Mouse (Mus musculus) small intestine, adult 2 months (tissue): ENCODE results near the gene Clba1.

Experiments
- CTCF ChIP-seq: fragments of 200-500 bp; IDR thresholded peaks from 2 replicates; pipeline ENCODE4 v1.5.1; 2012; ENCODE audit warnings: low read depth, mild to moderate bottlenecking, control low read depth, inconsistent platforms, low read length, moderate library complexity, mixed read lengths; ENCODE audit not compliant: insufficient replicate concordance, insufficient read length; ENCODE audit errors: extremely low read depth
- POLR2A ChIP-seq: fragments of 200-500 bp; IDR thresholded peaks from 2 replicates; pipeline ENCODE4 v1.6.1; 2012; ENCODE audit warnings: low read depth, mild to moderate bottlenecking, control low read depth, inconsistent platforms, low read length, moderate library complexity

DNA sequence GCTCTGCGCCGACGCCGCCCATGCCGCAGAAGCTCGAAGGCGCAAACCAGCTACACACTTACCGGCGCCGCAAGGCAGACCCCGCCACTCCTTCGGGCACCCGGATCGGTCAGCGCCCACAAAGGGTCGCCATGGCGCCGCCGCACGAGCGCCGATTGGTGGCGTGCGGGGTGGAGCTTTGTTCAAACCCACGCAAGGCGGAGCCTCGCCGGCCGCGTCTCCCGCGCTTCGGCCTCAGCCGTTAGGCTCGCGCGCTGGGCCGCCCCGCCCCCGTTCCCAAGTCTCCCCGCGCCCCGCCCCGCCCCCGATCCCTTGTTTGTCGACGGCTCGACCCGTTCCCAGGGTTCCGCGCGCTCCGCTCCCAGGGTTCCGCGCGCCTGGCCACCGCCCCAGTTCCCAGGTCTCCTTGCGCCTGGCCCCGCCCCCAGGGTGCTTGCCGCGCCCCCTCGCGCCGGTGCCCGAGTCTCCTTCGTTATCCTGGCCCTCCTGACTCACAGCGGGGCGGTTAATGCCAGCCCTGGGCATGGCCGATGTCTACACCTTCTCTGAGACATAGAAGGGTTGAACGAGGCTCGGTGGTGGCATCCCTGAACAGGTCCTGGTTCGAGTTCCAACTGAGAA lies 20.6 kb downstream of the Clba1 start, which contains the start of gene Cdca4:
- peak; percentile 59; the same call in 1 of the 2 replicates for TF ChIP-seq POLR2A
- no peak for TF ChIP-seq CTCF
